Mouse (Mus musculus) cerebellum, postnatal 4 days (tissue): ENCODE data around the gene Ppt2.
A peak's percentile ranks its signal among the peaks of the same experiment; 100 is the strongest.

ENCODE experiments used
- DNase-seq, 2 experiments: peaks; one replicate each; pipeline ENCODE4 v3.0.0; 2022; ENCODE audit warnings: low spot score in 2 of 2, mixed read lengths in 1 of 2

Gene Ppt2

DNA sequence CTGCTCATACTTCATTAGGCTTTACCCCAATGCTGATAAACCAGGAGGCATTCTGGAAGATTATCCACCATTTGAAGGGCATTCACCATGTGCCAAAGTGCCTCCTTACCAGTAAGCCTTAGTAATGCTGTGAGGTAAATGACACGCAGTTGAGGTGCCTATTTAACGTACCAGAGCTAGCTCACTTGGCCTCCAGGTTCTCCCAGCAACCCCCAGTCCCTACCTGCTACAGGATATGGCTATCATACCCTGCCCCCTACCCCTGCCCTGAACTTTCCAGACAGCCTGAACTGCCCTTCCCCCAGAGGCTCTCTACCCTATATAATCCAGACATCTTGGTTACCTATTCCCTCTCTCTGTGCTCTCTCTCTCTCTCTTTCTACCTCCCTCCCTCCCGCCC lies 39.5 kb downstream of the Ppt2 start:
- DNase-seq = no peak

- DNase-seq = no peak
Observed at GRCm38 (mm10) chr17:34587814-34588213, 40.5 kb downstream of the Ppt2 start.

GRCm38 (mm10) chr17:34587423-34587811 lies 40.9 kb downstream of the Ppt2 start:
- peak; percentile 92 to 97 for DNase-seq

- DNase-seq = peak; percentile 72 to 85
Observed at GRCm38 (mm10) chr17:34586796-34587422, 41.4 kb downstream of the Ppt2 start.

- no peak for DNase-seq
Observed at GRCm38 (mm10) chr17:34585877-34586771, 42.2 kb downstream of the Ppt2 start.

- DNase-seq = no peak
Observed at GRCm38 (mm10) chr17:34585121-34585520, 43.2 kb downstream of the Ppt2 start.

DNA sequence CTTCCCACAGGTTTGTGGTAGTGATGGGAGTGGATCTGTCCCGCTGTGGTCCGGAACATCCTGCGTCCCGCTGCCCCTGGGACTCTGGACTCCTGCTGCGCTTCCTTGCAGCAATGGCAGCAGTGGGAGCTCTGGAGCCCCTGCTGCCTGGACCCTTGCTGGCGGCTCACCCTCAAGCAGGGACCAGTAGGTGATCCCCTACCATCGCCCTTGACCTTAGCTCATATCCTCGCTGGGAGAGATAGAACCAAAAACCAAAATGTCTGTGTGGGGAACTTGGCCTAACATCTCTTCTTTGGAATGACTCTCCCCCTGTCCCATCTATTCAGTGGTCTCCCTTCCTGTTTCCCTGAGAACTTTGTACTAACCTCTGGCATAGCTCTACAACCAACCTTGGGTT lies 44.5 kb downstream of the Ppt2 start:
- DNase-seq = no peak

GRCm38 (mm10) chr17:34583397-34583796 lies 44.9 kb downstream of the Ppt2 start:
- DNase-seq = no peak

GRCm38 (mm10) chr17:34582528-34582927 lies 45.8 kb downstream of the Ppt2 start:
- no peak for DNase-seq

DNA sequence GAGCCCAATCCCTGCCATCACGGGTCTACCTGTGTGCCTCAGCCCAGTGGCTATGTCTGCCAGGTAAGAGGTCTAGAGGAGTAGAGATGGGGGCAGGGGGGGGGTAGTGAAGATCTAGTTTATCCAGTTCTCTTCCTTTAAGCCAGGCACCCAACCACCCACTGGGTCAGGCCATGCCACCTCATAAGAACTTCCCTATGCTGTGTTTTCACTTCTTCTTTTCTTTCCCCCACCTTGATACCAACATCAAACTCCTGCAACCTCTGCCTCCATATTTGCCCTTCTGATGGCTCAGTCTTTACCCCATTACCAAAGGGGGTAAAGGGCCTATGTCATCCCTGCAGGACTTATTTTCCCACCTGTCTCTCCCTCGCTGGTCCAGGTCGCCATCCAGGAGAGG lies 50.2 kb downstream of the Ppt2 start:
- no peak for DNase-seq

DNA sequence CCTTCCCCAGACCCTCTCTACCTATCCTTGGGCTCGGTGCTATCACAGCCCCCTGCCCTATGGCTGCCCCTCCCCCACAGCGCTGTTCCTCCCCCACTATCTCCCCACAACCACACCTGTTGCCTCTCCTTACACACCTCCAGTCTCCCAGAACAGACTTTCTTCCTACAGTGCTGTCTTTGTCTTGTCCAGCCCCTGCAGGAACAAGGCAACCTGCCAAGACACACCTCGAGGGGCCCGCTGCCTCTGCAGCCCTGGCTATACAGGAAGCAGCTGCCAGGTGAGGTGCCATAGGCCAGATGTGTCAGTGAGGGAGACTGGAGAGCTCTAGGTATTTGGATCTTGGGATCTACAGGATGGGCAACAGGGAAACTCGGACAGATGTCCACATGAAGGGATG lies 51.7 kb downstream of the Ppt2 start:
- no peak for DNase-seq

GRCm38 (mm10) chr17:34572361-34572760 lies 55.9 kb downstream of the Ppt2 start:
- DNase-seq = no peak

DNA sequence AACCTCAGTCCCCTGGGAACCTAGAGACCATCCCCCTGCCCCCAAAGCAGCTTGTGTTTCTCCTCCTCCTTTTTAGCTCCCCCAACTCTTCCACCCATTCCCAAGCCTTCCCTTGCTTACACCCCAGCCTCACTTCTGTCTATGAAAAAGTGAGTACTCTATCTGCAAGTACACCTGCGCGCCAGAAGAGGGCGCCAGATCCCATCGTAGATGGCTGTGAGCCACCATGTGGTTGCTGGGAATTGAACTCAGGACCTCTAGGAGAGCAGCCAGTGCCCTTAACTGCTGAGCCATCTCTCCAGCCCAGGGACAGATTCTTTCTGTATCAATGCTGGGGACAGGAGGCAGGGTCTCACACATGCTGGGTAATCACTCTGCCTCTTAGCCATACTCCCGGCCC lies 56.4 kb downstream of the Ppt2 start:
- DNase-seq = no peak

GRCm38 (mm10) chr17:34569919-34570318 lies 58.4 kb downstream of the Ppt2 start:
- no peak for DNase-seq

GRCm38 (mm10) chr17:34568421-34568820 lies 59.9 kb downstream of the Ppt2 start:
- no peak for DNase-seq

DNA sequence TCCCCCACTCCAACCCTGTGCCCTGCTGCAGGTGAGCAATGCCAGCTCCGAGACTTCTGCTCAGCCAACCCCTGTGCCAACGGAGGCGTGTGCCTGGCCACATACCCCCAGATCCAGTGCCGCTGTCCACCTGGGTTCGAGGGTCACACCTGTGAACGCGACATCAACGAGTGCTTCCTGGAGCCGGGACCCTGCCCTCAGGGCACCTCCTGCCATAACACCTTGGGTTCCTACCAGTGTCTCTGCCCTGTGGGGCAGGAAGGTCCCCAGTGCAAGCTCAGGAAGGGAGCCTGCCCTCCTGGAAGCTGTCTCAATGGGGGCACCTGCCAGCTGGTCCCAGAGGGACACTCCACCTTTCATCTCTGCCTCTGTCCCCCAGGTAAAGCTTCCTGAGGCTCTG lies 61.0 kb downstream of the Ppt2 start:
- DNase-seq = no peak
